Mouse (Mus musculus): Measurements from ENCODE around the gene Cckbr.

DNA sequence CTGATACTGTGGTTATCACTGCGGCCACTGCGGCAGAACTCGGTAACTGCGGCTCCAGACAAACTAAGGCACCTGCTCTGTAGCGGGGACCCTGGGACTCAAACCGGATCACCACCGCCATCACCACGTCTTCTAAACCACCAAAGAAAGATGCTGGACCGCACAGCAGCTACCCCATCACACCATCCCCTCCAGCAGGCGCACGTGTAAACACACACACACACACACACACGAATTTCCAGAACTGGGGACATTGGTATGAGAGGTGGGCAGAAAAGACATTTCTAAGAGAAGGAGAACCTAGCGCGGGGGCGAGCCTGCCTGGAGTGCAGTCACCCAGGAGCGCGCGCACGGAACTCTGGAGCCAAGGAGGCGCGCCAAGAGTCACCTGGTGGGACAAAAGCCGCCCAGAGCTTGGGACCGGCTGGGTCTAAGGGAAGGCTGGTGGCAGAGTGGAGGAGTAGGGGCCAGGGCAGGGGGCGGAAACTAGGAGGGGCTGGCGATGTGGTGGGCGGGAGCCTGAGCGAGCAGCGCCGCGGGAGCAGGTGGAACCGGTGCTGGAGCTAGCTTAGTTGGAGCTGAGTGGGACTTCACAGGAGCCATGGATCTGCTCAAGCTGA lies at the start of gene Cckbr:
- TF ChIP-seq ZC3H11A (IDR thresholded peaks at IDR 0.05; ENCODE audit: borderline replicate concordance, low read depth, low read length): no peak
- no peak for TF ChIP-seq MAFK (IDR thresholded peaks at IDR 0.05; ENCODE audit: insufficient read depth, low read depth, low read length)
